Comparison of ENCODE assay signal across 33 mouse cellular contexts in the genomic region with DNA sequence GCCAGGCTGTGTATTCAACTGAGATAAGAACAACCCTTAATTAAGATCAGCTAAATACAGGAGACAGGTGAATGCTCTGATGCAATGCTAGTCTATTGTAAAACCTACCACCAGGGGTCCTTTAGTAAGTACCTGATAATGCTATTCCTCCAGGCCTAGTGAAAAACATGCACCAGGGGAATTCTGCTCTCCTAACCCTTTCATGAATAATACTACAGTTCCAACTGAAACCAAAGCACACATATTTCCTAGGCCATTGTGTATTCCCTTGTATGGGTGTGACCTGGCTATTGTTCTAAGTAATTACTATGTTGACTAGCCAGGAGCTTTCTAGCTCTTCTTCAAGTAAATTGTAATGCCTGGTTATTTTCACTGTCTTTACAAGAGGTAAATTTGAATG. TPM values are rescaled to one million over a fixed set of nuclear protein-coding genes. Genes with fewer than 3 reads are reported as not detected.
"Had no signal": no experiment of that assay in that cellular context is flagged by ENCODE, and none has a peak within 500 bp of the region (broad histone marks: within the 10 kb centered on the region; RNA-seq: fewer than 3 reads in every experiment).

No protein-coding gene starts in this region.

- H3K27ac ChIP-seq: gastrocnemius, adult 2 months; heart, embryonic 10.5 days; hindbrain, embryonic 10.5 days; hindbrain, embryonic 12.5 days; hindbrain, embryonic 14.5 days; intestine, embryonic 15.5 days; layer of hippocampus, adult 2 months; limb, embryonic 10.5 days; limb, embryonic 12.5 days; liver, embryonic 13.5 days; liver, embryonic 15.5 days had no signal

- H3K9me3 ChIP-seq: heart, embryonic 10.5 days; heart, embryonic 12.5 days; hindbrain, embryonic 10.5 days; hindbrain, embryonic 12.5 days; intestine, embryonic 15.5 days; limb, embryonic 10.5 days; liver, embryonic 13.5 days; liver, embryonic 15.5 days had no signal

- H3K36me3 ChIP-seq: heart, embryonic 10.5 days; heart, embryonic 12.5 days; hindbrain, embryonic 10.5 days; hindbrain, embryonic 12.5 days; intestine, embryonic 15.5 days; limb, embryonic 10.5 days; limb, embryonic 12.5 days; liver, embryonic 13.5 days; liver, embryonic 15.5 days had no signal

- H3K4me3 ChIP-seq: gastrocnemius, adult 2 months; heart, embryonic 10.5 days; heart, embryonic 12.5 days; hindbrain, embryonic 10.5 days; hindbrain, embryonic 12.5 days; intestine, embryonic 15.5 days; layer of hippocampus, adult 2 months; limb, embryonic 10.5 days; limb, embryonic 12.5 days; liver, embryonic 13.5 days; liver, embryonic 15.5 days had no signal

- DNase-seq: gastrocnemius, adult 2 months; gastrocnemius, postnatal 10 days; gastrocnemius, postnatal 25 days; heart, adult 18-20 months; heart, postnatal 10 days; heart, postnatal 4 days; kidney, adult 18-20 months; kidney, adult 8-10 months; kidney, postnatal 10 days; kidney, postnatal 25 days; kidney, postnatal 4 days; layer of hippocampus, postnatal 36 days; liver; liver, embryonic 13.5 days had no signal

- H3K4me1 ChIP-seq: heart, embryonic 10.5 days; heart, embryonic 12.5 days; hindbrain, embryonic 10.5 days; hindbrain, embryonic 12.5 days; intestine, embryonic 15.5 days; limb, embryonic 10.5 days; limb, embryonic 12.5 days; liver, embryonic 13.5 days; liver, embryonic 15.5 days had no signal

- H3K9ac ChIP-seq: heart, embryonic 12.5 days; hindbrain, embryonic 12.5 days; hindbrain, embryonic 14.5 days; intestine, embryonic 15.5 days; limb, embryonic 12.5 days; liver, embryonic 13.5 days; liver, embryonic 15.5 days had no signal

RNA-seq across cellular contexts. Expression of a gene that starts 11.7 kb away (rescaled TPM):
- total RNA-seq: gastrocnemius, adult 2 months; gastrocnemius, postnatal 10 days; gastrocnemius, postnatal 25 days; granulocyte monocyte progenitor cell, adult 5-6 weeks; heart, adult 18-20 months; heart, postnatal 10 days; heart, postnatal 25 days; heart, postnatal 4 days; layer of hippocampus, adult 2 months; layer of hippocampus, postnatal 14 days; layer of hippocampus, postnatal 36 days; left cerebral cortex, adult 18-20 months; left cerebral cortex, adult 8-10 months; left cerebral cortex, postnatal 10 days; left cerebral cortex, postnatal 36 days had no signal

RNA-seq across cellular contexts. Expression of a gene that starts 23.5 kb away (rescaled TPM):
- total RNA-seq: gastrocnemius, adult 2 months; gastrocnemius, postnatal 10 days; gastrocnemius, postnatal 25 days; gastrocnemius, postnatal 4 days; granulocyte monocyte progenitor cell, adult 5-6 weeks; heart, adult 18-20 months; heart, postnatal 4 days; layer of hippocampus, adult 2 months; layer of hippocampus, postnatal 14 days; layer of hippocampus, postnatal 36 days; left cerebral cortex, adult 18-20 months; left cerebral cortex, adult 8-10 months; left cerebral cortex, postnatal 10 days; left cerebral cortex, postnatal 36 days had no signal

RNA-seq across cellular contexts. Expression of a gene that starts 59.4 kb away (rescaled TPM):
- total RNA-seq: gastrocnemius, adult 2 months; gastrocnemius, postnatal 10 days; gastrocnemius, postnatal 25 days; gastrocnemius, postnatal 4 days; granulocyte monocyte progenitor cell, adult 5-6 weeks; heart, adult 18-20 months; heart, adult 8-10 months; heart, postnatal 10 days; heart, postnatal 25 days; heart, postnatal 4 days; layer of hippocampus, adult 2 months; layer of hippocampus, postnatal 14 days; layer of hippocampus, postnatal 36 days; left cerebral cortex, adult 18-20 months; left cerebral cortex, adult 8-10 months; left cerebral cortex, postnatal 10 days; left cerebral cortex, postnatal 36 days had no signal
